Mouse (Mus musculus): ENCODE data around the gene Unc13b. TPM values are rescaled to one million over a fixed set of nuclear protein-coding genes. Genes with fewer than 3 reads are reported as not detected.

Gene Unc13b
- polyA plus RNA-seq, 1 experiment = 0.42 TPM

DNA sequence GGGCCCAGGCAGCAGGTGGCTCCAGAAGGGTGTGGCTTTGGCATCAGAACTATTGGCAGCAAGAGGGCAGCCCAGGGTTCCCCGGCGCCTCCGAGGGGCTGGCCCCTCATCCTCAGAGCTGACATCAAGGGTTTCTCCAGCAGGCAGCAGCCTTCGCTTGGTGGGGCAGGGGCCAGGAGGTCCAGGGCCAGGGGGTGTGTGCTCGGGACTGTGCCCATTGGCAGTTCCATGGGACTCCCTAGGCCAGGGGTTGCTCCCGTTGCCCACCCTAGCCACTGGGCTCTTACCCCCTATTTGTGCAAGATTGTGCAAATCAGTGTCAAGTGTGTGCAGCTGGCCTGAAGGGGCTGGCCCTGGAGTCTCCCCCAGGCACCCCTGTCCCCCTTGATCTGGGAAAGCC, 22.9 kb upstream of the Unc13b start:
- Histone ChIP-seq H3K4me2 (ENCODE audit: low read depth) (no peak overlapping the region), H3K4me3 (no peak overlapping the region), H3K79me2 (ENCODE audit: control insufficient read depth, insufficient read depth) (peaks cover 9% of the 10 kb centered on the region), H3K36me3 (ENCODE audit: control insufficient read depth, insufficient read depth) (peaks cover 16% of the 10 kb centered on the region), H3K27me3 (ENCODE audit: control insufficient read depth, insufficient read depth, insufficient read length) (no peaks in the 10 kb centered on the region), H3ac (ENCODE audit: control insufficient read depth, insufficient read length) (no peak overlapping the region)
- TF ChIP-seq SRF (IDR thresholded peaks at IDR 0.05; ENCODE audit: control insufficient read depth, insufficient read length, low read depth) (no peak), TCF12 (IDR thresholded peaks at IDR 0.05; ENCODE audit: insufficient read depth, poor library complexity, severe bottlenecking) (no peak), E2F4 (IDR thresholded peaks at IDR 0.05; ENCODE audit: insufficient read depth) (no peak), MYOD1 (IDR thresholded peaks at IDR 0.05; ENCODE audit: control insufficient read depth in 1 of 3, insufficient read length in 2 of 3, low read depth in 2 of 3) (no peak)

DNA sequence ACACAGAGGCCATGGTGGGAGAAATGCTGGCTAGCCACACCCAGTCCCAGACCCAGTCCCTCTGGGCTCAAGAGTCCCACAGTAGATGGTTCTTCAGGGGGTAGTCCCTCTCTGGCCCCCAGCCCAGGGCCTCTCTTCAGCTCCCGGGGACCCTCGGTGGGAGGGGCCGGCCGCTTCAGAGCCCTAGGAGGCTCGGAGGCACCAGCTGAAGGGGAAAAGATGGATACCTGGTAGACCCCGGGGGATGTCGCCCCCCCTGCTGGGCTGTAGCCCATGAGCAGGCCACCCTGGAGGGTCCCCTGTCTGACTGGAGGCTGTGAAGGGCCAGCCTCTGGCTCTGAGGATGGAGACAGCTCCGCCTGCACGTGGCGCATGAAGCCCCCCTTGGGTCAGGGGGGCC, 22.4 kb upstream of the Unc13b start:
- TF ChIP-seq MYOD1 (IDR thresholded peaks at IDR 0.05; ENCODE audit: control insufficient read depth in 1 of 3, insufficient read length in 2 of 3, low read depth in 2 of 3) = no peak
- TF ChIP-seq REST (IDR thresholded peaks at IDR 0.05; ENCODE audit: insufficient read depth, insufficient read length) = no peak
- TF ChIP-seq TCF12 (IDR thresholded peaks at IDR 0.05; ENCODE audit: insufficient read depth, poor library complexity, severe bottlenecking) = no peak
- no peak for TF ChIP-seq MYOG (IDR thresholded peaks at IDR 0.05; ENCODE audit: control insufficient read depth in 1 of 3, insufficient read depth in 1 of 3, insufficient read length in 2 of 3, low read depth in 2 of 3)
- TF ChIP-seq POLR2A (IDR thresholded peaks at IDR 0.05; ENCODE audit: insufficient read length, low read depth) = no peak
- TF ChIP-seq SRF (IDR thresholded peaks at IDR 0.05; ENCODE audit: control insufficient read depth, insufficient read length, low read depth) = no peak
- TF ChIP-seq MAX (IDR thresholded peaks at IDR 0.05; ENCODE audit: low read depth) = no peak
- TF ChIP-seq E2F4 (IDR thresholded peaks at IDR 0.05; ENCODE audit: insufficient read depth) = no peak
- no peak for TF ChIP-seq USF1 (IDR thresholded peaks at IDR 0.05; ENCODE audit: low read depth)
- TF ChIP-seq CEBPB (IDR thresholded peaks at IDR 0.05; ENCODE audit: insufficient read depth, poor library complexity, severe bottlenecking) = no peak
- no peak for TF ChIP-seq TCF3 (IDR thresholded peaks at IDR 0.05; ENCODE audit: insufficient read length, low read depth)
- TF ChIP-seq POLR2AphosphoS2 (IDR thresholded peaks at IDR 0.05; ENCODE audit: insufficient read length, low read depth) = no peak
- no peak overlapping the region for H3K4me3 ChIP-seq

DNA sequence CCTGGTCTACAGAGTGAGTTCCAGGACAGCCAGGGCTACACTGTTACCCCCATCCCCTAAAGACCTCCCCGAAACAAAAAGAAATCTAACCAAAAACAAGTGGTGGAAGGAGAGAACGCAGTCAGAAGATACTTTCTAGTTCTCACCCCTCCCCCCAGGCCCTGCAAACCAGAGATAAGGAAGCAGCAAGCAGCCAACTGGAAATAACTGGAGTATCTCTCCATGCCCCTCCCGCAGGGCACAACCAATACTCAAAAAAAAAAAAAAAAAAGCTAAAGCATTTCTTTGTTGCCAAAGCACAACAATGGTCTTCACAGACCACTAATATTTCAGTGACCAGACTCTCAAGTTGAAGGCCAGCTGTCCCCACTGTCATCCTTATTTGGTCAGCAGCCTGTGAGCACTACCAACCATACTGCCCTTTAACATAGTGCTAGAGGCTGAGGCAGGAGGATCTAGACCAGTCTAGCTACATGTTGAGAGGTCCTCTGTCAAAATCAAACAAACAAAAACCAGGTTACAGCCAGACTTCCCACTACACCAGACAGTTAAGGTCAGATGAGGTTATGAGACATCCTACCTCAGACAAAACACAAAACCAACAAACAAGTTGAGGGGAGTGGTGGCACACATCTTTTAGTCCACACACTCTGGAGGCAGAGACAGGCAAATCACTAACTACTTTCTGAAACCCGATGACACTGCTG, 20.7 kb upstream of the Unc13b start:
- TF ChIP-seq POLR2AphosphoS2 (IDR thresholded peaks at IDR 0.05; ENCODE audit: insufficient read length, low read depth) = no peak
- no peak for TF ChIP-seq REST (IDR thresholded peaks at IDR 0.05; ENCODE audit: insufficient read depth, insufficient read length)
- peak in 2 of 3 experiments; percentile 68 to 75 for TF ChIP-seq MYOD1 (IDR thresholded peaks at IDR 0.05; ENCODE audit: control insufficient read depth in 1 of 3, insufficient read length in 2 of 3, low read depth in 2 of 3)
- TF ChIP-seq SRF (IDR thresholded peaks at IDR 0.05; ENCODE audit: control insufficient read depth, insufficient read length, low read depth) = peak; percentile 92
- peak in 2 of 3 experiments; percentile 13 to 36 for TF ChIP-seq MYOG (IDR thresholded peaks at IDR 0.05; ENCODE audit: control insufficient read depth in 1 of 3, insufficient read depth in 1 of 3, insufficient read length in 2 of 3, low read depth in 2 of 3)
- TF ChIP-seq MAX (IDR thresholded peaks at IDR 0.05; ENCODE audit: low read depth) = no peak
- no peak for TF ChIP-seq E2F4 (IDR thresholded peaks at IDR 0.05; ENCODE audit: insufficient read depth)
- TF ChIP-seq TCF3 (IDR thresholded peaks at IDR 0.05; ENCODE audit: insufficient read length, low read depth) = no peak
- TF ChIP-seq POLR2A (IDR thresholded peaks at IDR 0.05; ENCODE audit: insufficient read length, low read depth) = no peak
- no peak for TF ChIP-seq TCF12 (IDR thresholded peaks at IDR 0.05; ENCODE audit: insufficient read depth, poor library complexity, severe bottlenecking)
- no peak for TF ChIP-seq CEBPB (IDR thresholded peaks at IDR 0.05; ENCODE audit: insufficient read depth, poor library complexity, severe bottlenecking)
- no peak for TF ChIP-seq USF1 (IDR thresholded peaks at IDR 0.05; ENCODE audit: low read depth)
- Histone ChIP-seq H3K79me2 (ENCODE audit: control insufficient read depth, insufficient read depth) (peaks cover 7% of the 10 kb centered on the region), H3K27me3 (ENCODE audit: control insufficient read depth, insufficient read depth, insufficient read length) (no peaks in the 10 kb centered on the region), H3ac (ENCODE audit: control insufficient read depth, insufficient read length) (no peak overlapping the region), H3K4me2 (ENCODE audit: low read depth) (peak overlapping the region; percentile 83), H3K36me3 (ENCODE audit: control insufficient read depth, insufficient read depth) (peaks cover 16% of the 10 kb centered on the region), H3K4me3 (peak overlapping the region; percentile 73)

More for the DNA sequence above, 22.4 kb upstream of the Unc13b start:
- H3K36me3 ChIP-seq (ENCODE audit: control insufficient read depth, insufficient read depth) = peaks cover 16% of the 10 kb centered on the region
- no peaks in the 10 kb centered on the region for H3K27me3 ChIP-seq (ENCODE audit: control insufficient read depth, insufficient read depth, insufficient read length)
- no peak overlapping the region for H3ac ChIP-seq (ENCODE audit: control insufficient read depth, insufficient read length)
- no peak overlapping the region for H3K4me2 ChIP-seq (ENCODE audit: low read depth)
- peaks cover 7% of the 10 kb centered on the region for H3K79me2 ChIP-seq (ENCODE audit: control insufficient read depth, insufficient read depth)

DNA sequence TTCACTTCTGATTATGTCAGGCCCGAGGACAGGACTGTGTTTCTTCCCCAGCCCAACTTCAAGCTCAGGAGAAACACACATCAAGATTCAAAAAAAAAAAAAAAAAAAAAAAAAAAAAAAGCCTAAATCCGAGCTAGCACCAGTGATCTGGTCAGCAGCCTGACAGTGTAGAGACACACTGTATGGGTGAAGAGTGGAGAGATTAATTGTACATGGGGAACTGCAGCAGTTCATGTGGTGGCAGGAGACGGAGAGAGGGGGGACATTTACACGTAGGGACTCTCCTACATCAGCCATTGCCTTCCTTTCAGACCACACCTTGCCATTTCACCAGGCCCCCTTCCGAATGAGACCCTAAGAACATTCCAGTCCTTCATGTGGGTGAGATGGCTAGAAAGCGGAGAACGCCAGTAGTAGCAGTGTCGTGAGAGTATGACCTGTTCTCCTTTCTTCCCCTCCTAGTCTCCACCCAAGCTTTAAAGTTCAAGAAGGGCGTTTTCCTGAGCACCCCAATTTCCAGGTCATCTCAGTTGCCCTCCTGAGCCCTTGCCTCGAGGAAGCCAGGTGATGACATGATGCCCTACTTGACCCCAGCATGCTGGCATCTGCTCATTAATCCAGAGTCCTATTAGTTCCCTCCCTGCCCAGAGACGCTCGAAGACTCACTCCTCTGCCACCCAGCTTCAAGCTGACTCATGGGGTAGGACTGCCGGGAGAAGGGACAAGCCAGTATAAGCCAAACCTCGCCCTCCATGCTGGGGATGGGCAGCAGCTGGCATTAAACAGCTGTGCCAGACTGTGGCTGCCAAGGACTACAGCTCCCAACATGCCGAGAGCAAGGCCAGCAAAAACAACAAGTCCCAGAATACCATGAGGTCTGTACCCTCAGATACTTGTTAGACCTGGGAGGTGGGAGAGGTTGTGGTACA, 19.9 kb upstream of the Unc13b start:
- TF ChIP-seq POLR2A (IDR thresholded peaks at IDR 0.05; ENCODE audit: insufficient read length, low read depth) = peak; percentile 56
- TF ChIP-seq TCF12 (IDR thresholded peaks at IDR 0.05; ENCODE audit: insufficient read depth, poor library complexity, severe bottlenecking) = peak; percentile 90
- TF ChIP-seq POLR2AphosphoS2 (IDR thresholded peaks at IDR 0.05; ENCODE audit: insufficient read length, low read depth) = peak; percentile 59
- TF ChIP-seq CEBPB (IDR thresholded peaks at IDR 0.05; ENCODE audit: insufficient read depth, poor library complexity, severe bottlenecking) = no peak
- no peak for TF ChIP-seq USF1 (IDR thresholded peaks at IDR 0.05; ENCODE audit: low read depth)
- no peak for TF ChIP-seq MAX (IDR thresholded peaks at IDR 0.05; ENCODE audit: low read depth)
- TF ChIP-seq SRF (IDR thresholded peaks at IDR 0.05; ENCODE audit: control insufficient read depth, insufficient read length, low read depth) = peak; percentile 58
- TF ChIP-seq MYOD1 (IDR thresholded peaks at IDR 0.05; ENCODE audit: control insufficient read depth in 1 of 3, insufficient read length in 2 of 3, low read depth in 2 of 3) = peak; percentile 84 to 98 (median 98)
- peak; percentile 94 to 99 (median 98) for TF ChIP-seq MYOG (IDR thresholded peaks at IDR 0.05; ENCODE audit: control insufficient read depth in 1 of 3, insufficient read depth in 1 of 3, insufficient read length in 2 of 3, low read depth in 2 of 3)
- no peak for TF ChIP-seq REST (IDR thresholded peaks at IDR 0.05; ENCODE audit: insufficient read depth, insufficient read length)
- TF ChIP-seq TCF3 (IDR thresholded peaks at IDR 0.05; ENCODE audit: insufficient read length, low read depth) = peak; percentile 93
- Histone ChIP-seq H3ac (ENCODE audit: control insufficient read depth, insufficient read length) (peak overlapping the region; percentile 14), H3K27me3 (ENCODE audit: control insufficient read depth, insufficient read depth, insufficient read length) (no peaks in the 10 kb centered on the region), H3K4me2 (ENCODE audit: low read depth) (peak overlapping the region; percentile 83), H3K36me3 (ENCODE audit: control insufficient read depth, insufficient read depth) (peaks cover 10% of the 10 kb centered on the region), H3K4me3 (peak overlapping the region; percentile 73), H3K79me2 (ENCODE audit: control insufficient read depth, insufficient read depth) (peaks cover 7% of the 10 kb centered on the region)
